Mouse (Mus musculus) liver, embryonic 14.5 days (tissue): Measurements from ENCODE around the gene Atxn3.

ENCODE experiments used
- CTCF ChIP-seq: IDR thresholded peaks from 2 replicates; pipeline ENCODE4 v1.5.1; 2016; ENCODE audit warnings: antibody characterized with exemption, low read depth, control low read depth
- EP300 ChIP-seq: IDR thresholded peaks from 2 replicates; pipeline ENCODE4 v1.6.1; 2016; ENCODE audit warnings: antibody characterized with exemption, low read depth

- TF ChIP-seq CTCF (no peak), EP300 (no peak)
Observed at GRCm38 (mm10) chr12:101978588-101978987, 20.5 kb upstream of the Atxn3 start.
